Comparison of ENCODE assay signal across 12 mouse cellular contexts in the genomic region with DNA sequence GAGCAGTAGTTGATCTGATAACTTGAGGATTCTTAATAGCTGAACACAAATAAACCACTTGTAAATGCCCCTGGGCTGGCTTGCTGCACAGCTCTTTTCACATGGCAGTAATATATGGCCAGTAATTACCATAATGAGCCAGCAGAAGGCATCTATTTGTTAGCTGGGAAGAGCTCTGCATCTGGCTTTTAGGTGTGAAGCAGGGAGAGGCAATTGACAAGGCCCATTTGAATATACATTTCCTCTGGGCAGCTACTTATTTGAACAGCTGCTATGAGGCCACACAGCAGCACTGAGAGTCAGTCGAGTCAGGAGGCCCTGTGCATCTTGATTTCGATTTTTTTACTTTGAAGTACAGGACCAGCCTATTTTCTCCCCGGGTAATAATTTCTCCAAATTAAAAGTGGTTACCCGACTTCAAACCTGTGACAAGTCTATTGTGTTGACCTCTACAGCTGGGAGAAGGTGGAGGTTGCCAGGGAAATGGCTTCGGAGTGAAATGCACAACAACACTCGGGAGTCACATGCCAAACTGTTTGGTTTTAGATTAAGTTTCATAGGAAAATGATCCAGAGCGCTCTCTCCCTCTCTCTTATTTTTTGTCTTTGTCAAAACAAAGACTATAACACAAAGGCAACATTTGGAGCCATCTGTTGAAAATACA.
A peak's percentile ranks its signal among the peaks of the same experiment; 100 is the strongest.
DNase-seq lines count a peak whose midpoint lies in the region; ATAC-seq and TF ChIP-seq lines count a peak whose summit lies in the region.
"Had no signal": no experiment of that assay in that cellular context is flagged by ENCODE, and none has a peak within 500 bp of the region (broad histone marks: within the 10 kb centered on the region; RNA-seq: fewer than 3 reads in every experiment).

No protein-coding gene starts in this region.

- H3K36me3 ChIP-seq in lung, embryonic 14.5 days (ENCODE audit: insufficient read depth) = no peaks in the 10 kb centered on the region
- no peaks in the 10 kb centered on the region for H3K36me3 ChIP-seq in forebrain, postnatal 0 days (ENCODE audit: insufficient read depth)
- H3K36me3 ChIP-seq in limb, embryonic 12.5 days = no peaks in the 10 kb centered on the region
- no peaks in the 10 kb centered on the region for H3K36me3 ChIP-seq in stomach, postnatal 0 days (ENCODE audit: control insufficient read depth, insufficient read depth, low read length)

- 21% methylated on average over 7 of the region's 7 CpGs for WGBS in lung, embryonic 14.5 days
- 12% methylated on average over 7 of the region's 7 CpGs for WGBS in forebrain, postnatal 0 days
- 9% methylated on average over 7 of the region's 7 CpGs for WGBS in limb, embryonic 12.5 days
- WGBS in stomach, postnatal 0 days = 15% methylated on average over 7 of the region's 7 CpGs

- DNase-seq in lung, embryonic 14.5 days = peak; percentile 7
- DNase-seq in lung, postnatal 10 days = no peak
- DNase-seq in forebrain, postnatal 0 days = no peak
- no peak for DNase-seq in stomach, postnatal 0 days (ENCODE audit: low spot score)
- no peak for DNase-seq in cerebellum, postnatal 14 days
- no peak for DNase-seq in adrenal gland, adult 2 months
- no peak for DNase-seq in ovary, postnatal 10 days (ENCODE audit: low spot score)
- DNase-seq: cerebellum, postnatal 36 days; gastrocnemius, postnatal 36 days; layer of hippocampus, adult 9-11 months; right cerebral cortex, postnatal 25 days had no signal

- no peak for TF ChIP-seq EP300 in stomach, postnatal 0 days (optimal IDR thresholded peaks at IDR 0.05)

- H3K4me2 ChIP-seq in lung, embryonic 14.5 days = no peak overlapping the region
- no peak overlapping the region for H3K4me2 ChIP-seq in forebrain, postnatal 0 days (ENCODE audit: low read depth)
- H3K4me2 ChIP-seq in limb, embryonic 12.5 days = no peak overlapping the region; the same call in 1 of the 2 replicates
- H3K4me2 ChIP-seq in stomach, postnatal 0 days (replicated peaks; ENCODE audit: low read depth) = no peak overlapping the region

- no peak overlapping the region for H3K9ac ChIP-seq in lung, embryonic 14.5 days
- H3K9ac ChIP-seq in forebrain, postnatal 0 days = no peak overlapping the region
- no peak overlapping the region for H3K9ac ChIP-seq in limb, embryonic 12.5 days (replicated peaks)
- H3K9ac ChIP-seq in stomach, postnatal 0 days (ENCODE audit: low read length) = no peak overlapping the region

- H3K27ac ChIP-seq in lung, embryonic 14.5 days (ENCODE audit: low read depth) = no peak overlapping the region
- H3K27ac ChIP-seq in forebrain, postnatal 0 days (ENCODE audit: low read depth, low read length) = no peak overlapping the region
- no peak overlapping the region for H3K27ac ChIP-seq in limb, embryonic 12.5 days
- H3K27ac ChIP-seq in stomach, postnatal 0 days (replicated peaks) = no peak overlapping the region

- ATAC-seq in lung, embryonic 14.5 days (ENCODE audit: insufficient read depth) = no peak
- ATAC-seq in forebrain, postnatal 0 days = peak; percentile 42; the same call in 1 of the 2 replicates
- peak; percentile 54; the same call in 1 of the 2 replicates for ATAC-seq in limb, embryonic 12.5 days (ENCODE audit: insufficient number of reproducible peaks, insufficient read depth, low FRiP score, low TSS enrichment, low read depth)
- ATAC-seq in stomach, postnatal 0 days (ENCODE audit: low FRiP score, low TSS enrichment) = no peak

- H3K4me3 ChIP-seq in lung, embryonic 14.5 days (ENCODE audit: low read depth, low read length) = no peak overlapping the region
- no peak overlapping the region for H3K4me3 ChIP-seq in forebrain, postnatal 0 days (ENCODE audit: low read depth, low read length)
- no peak overlapping the region for H3K4me3 ChIP-seq in limb, embryonic 12.5 days (replicated peaks)
- H3K4me3 ChIP-seq in stomach, postnatal 0 days (ENCODE audit: low read depth, low read length) = no peak overlapping the region

- no peaks in the 10 kb centered on the region for H3K9me3 ChIP-seq in lung, embryonic 14.5 days (ENCODE audit: low read depth, low read length)
- H3K9me3 ChIP-seq in forebrain, postnatal 0 days (ENCODE audit: low read length) = no peaks in the 10 kb centered on the region
- no peaks in the 10 kb centered on the region for H3K9me3 ChIP-seq in limb, embryonic 12.5 days
- no peaks in the 10 kb centered on the region for H3K9me3 ChIP-seq in stomach, postnatal 0 days (ENCODE audit: control insufficient read depth, low read length)

- TF ChIP-seq CTCF in lung, embryonic 14.5 days (IDR thresholded peaks at IDR 0.05; ENCODE audit: low read depth) = 0 out of 2 replicates have a peak, but pooled peaks have one; percentile 8
- 0 out of 2 replicates have a peak, but pooled peaks have one; percentile 12 for TF ChIP-seq CTCF in forebrain, postnatal 0 days (IDR thresholded peaks at IDR 0.05; ENCODE audit: low read depth)
- peak; percentile 44 for TF ChIP-seq CTCF in stomach, postnatal 0 days (IDR thresholded peaks at IDR 0.05; ENCODE audit: low read depth)

- H3K27me3 ChIP-seq in lung, embryonic 14.5 days (ENCODE audit: insufficient read depth, low read length) = no peaks in the 10 kb centered on the region
- H3K27me3 ChIP-seq in forebrain, postnatal 0 days (ENCODE audit: insufficient read depth, low read length) = no peaks in the 10 kb centered on the region
- H3K27me3 ChIP-seq in limb, embryonic 12.5 days = no peaks in the 10 kb centered on the region; the same call in 1 of the 2 replicates
- no peaks in the 10 kb centered on the region for H3K27me3 ChIP-seq in stomach, postnatal 0 days (ENCODE audit: control insufficient read depth, insufficient read depth, low read length)

- no peaks in the 10 kb centered on the region for H3K4me1 ChIP-seq in lung, embryonic 14.5 days (ENCODE audit: insufficient read depth)
- peaks cover 4% of the 10 kb centered on the region; the same call in 1 of the 2 replicates for H3K4me1 ChIP-seq in forebrain, postnatal 0 days (ENCODE audit: insufficient read depth)
- H3K4me1 ChIP-seq in limb, embryonic 12.5 days (replicated peaks) = peaks cover 30% of the 10 kb centered on the region
- no peaks in the 10 kb centered on the region for H3K4me1 ChIP-seq in stomach, postnatal 0 days (replicated peaks; ENCODE audit: control insufficient read depth, insufficient read depth)

Comparison
In these comparisons a context has a peak if more than half of its experiments do, and no peak if none do; other contexts are left out.
1. ATAC-seq: peak in forebrain, postnatal 0 days (single experiment) and limb, embryonic 12.5 days (single experiment); none in lung, embryonic 14.5 days (single experiment) and stomach, postnatal 0 days (single experiment).
2. Peak in every context shown above with its lines, with median percentiles within 50 percentile points of each other: CTCF ChIP-seq.